In genomic region chr8:119616811-119617210, GRCm38 (mm10) we compare ENCODE assay signal across 25 mouse cellular contexts. TPM values are rescaled to one million over a fixed set of nuclear protein-coding genes. Genes with fewer than 3 reads are reported as not detected.
DNase-seq lines count a peak whose midpoint lies in the region; ATAC-seq and TF ChIP-seq lines count a peak whose summit lies in the region.
"Had no signal": no experiment of that assay in that cellular context is flagged by ENCODE, and none has a peak within 500 bp of the region (broad histone marks: within the 10 kb centered on the region; RNA-seq: fewer than 3 reads in every experiment).

No protein-coding gene starts in this region.

- 91% methylated on average over 4 of the region's 4 CpGs for WGBS in hindbrain, embryonic 10.5 days
- 89% methylated on average over 4 of the region's 4 CpGs for WGBS in hindbrain, embryonic 16.5 days
- 83% methylated on average over 4 of the region's 4 CpGs for WGBS in stomach, postnatal 0 days

- H3K4me1 ChIP-seq in hindbrain, embryonic 10.5 days (replicated peaks), result peaks cover 25% of the 10 kb centered on the region
- no peaks in the 10 kb centered on the region for H3K4me1 ChIP-seq in hindbrain, embryonic 16.5 days (ENCODE audit: control insufficient read depth, insufficient read depth, low read depth, low read length)
- H3K4me1 ChIP-seq in E14TG2a.4 (replicated peaks; ENCODE audit: low read depth, low read length), result peaks cover 69% of the 10 kb centered on the region
- no peaks in the 10 kb centered on the region for H3K4me1 ChIP-seq in stomach, postnatal 0 days (replicated peaks; ENCODE audit: control insufficient read depth, insufficient read depth)
- H3K4me1 ChIP-seq: embryonic facial prominence, embryonic 12.5 days; forebrain, embryonic 13.5 days; forebrain, embryonic 15.5 days had no signal

- no peaks in the 10 kb centered on the region for H3K36me3 ChIP-seq in hindbrain, embryonic 10.5 days
- no peaks in the 10 kb centered on the region for H3K36me3 ChIP-seq in hindbrain, embryonic 16.5 days (ENCODE audit: control insufficient read depth, insufficient read depth, low read length)
- H3K36me3 ChIP-seq in E14TG2a.4 (ENCODE audit: insufficient read depth, low read length), result no peaks in the 10 kb centered on the region
- H3K36me3 ChIP-seq in stomach, postnatal 0 days (ENCODE audit: control insufficient read depth, insufficient read depth, low read length), result no peaks in the 10 kb centered on the region
- H3K36me3 ChIP-seq: embryonic facial prominence, embryonic 10.5 days; embryonic facial prominence, embryonic 12.5 days; forebrain, embryonic 15.5 days had no signal

- no peak overlapping the region for H3K9ac ChIP-seq in hindbrain, embryonic 16.5 days (ENCODE audit: low read depth, low read length)
- H3K9ac ChIP-seq in stomach, postnatal 0 days (ENCODE audit: low read length), result no peak overlapping the region
- H3K9ac ChIP-seq: embryonic facial prominence, embryonic 12.5 days; forebrain, embryonic 13.5 days; forebrain, embryonic 15.5 days; forebrain, postnatal 0 days had no signal

- no peak overlapping the region for H3K4me2 ChIP-seq in hindbrain, embryonic 16.5 days (ENCODE audit: low read length)
- H3K4me2 ChIP-seq in stomach, postnatal 0 days (replicated peaks; ENCODE audit: low read depth), result no peak overlapping the region
- H3K4me2 ChIP-seq: embryonic facial prominence, embryonic 12.5 days; forebrain, embryonic 13.5 days; forebrain, embryonic 15.5 days had no signal

- no peak overlapping the region for H3K4me3 ChIP-seq in gastrocnemius, adult 2 months
- H3K4me3 ChIP-seq in hindbrain, embryonic 10.5 days, result no peak overlapping the region
- no peak overlapping the region for H3K4me3 ChIP-seq in hindbrain, embryonic 16.5 days (ENCODE audit: low read length)
- H3K4me3 ChIP-seq in E14TG2a.4 (replicated peaks; ENCODE audit: low read length), result 0 out of 2 replicates have a peak overlapping the region, but pooled peaks have one; percentile 45
- no peak overlapping the region for H3K4me3 ChIP-seq in stomach, postnatal 0 days (ENCODE audit: low read depth, low read length)
- H3K4me3 ChIP-seq: embryonic facial prominence, embryonic 10.5 days; embryonic facial prominence, embryonic 12.5 days; forebrain, embryonic 13.5 days; forebrain, embryonic 15.5 days had no signal

- H3K27me3 ChIP-seq in hindbrain, embryonic 10.5 days (ENCODE audit: insufficient read depth, poor library complexity, severe bottlenecking), result peaks cover 21% of the 10 kb centered on the region
- no peaks in the 10 kb centered on the region for H3K27me3 ChIP-seq in hindbrain, embryonic 16.5 days (replicated peaks; ENCODE audit: control insufficient read depth, insufficient read depth, low read length)
- H3K27me3 ChIP-seq in E14TG2a.4 (ENCODE audit: insufficient read depth, low read length), result peaks cover 55% of the 10 kb centered on the region
- no peaks in the 10 kb centered on the region for H3K27me3 ChIP-seq in stomach, postnatal 0 days (ENCODE audit: control insufficient read depth, insufficient read depth, low read length)
- H3K27me3 ChIP-seq: forebrain, embryonic 13.5 days; forebrain, embryonic 15.5 days had no signal

- no peak for ATAC-seq in hindbrain, embryonic 16.5 days
- no peak for ATAC-seq in stomach, postnatal 0 days (ENCODE audit: low FRiP score, low TSS enrichment)
- ATAC-seq: CD4-positive, CD25-positive, alpha-beta regulatory T cell, adult 4 months; forebrain, embryonic 13.5 days; forebrain, embryonic 15.5 days; forebrain, postnatal 0 days had no signal

- H3K9me3 ChIP-seq in hindbrain, embryonic 10.5 days, result no peaks in the 10 kb centered on the region
- no peaks in the 10 kb centered on the region for H3K9me3 ChIP-seq in hindbrain, embryonic 16.5 days (ENCODE audit: control insufficient read depth, low read length)
- no peaks in the 10 kb centered on the region for H3K9me3 ChIP-seq in E14TG2a.4 (ENCODE audit: low read length)
- no peaks in the 10 kb centered on the region for H3K9me3 ChIP-seq in stomach, postnatal 0 days (ENCODE audit: control insufficient read depth, low read length)
- H3K9me3 ChIP-seq: embryonic facial prominence, embryonic 10.5 days; embryonic facial prominence, embryonic 12.5 days; forebrain, embryonic 13.5 days; forebrain, embryonic 15.5 days had no signal

- no peak for TF ChIP-seq CTCF in gastrocnemius, adult 2 months (IDR thresholded peaks at IDR 0.05)
- TF ChIP-seq CTCF in E14TG2a.4 (conservative IDR thresholded peaks at IDR 0.05; ENCODE audit: low read length), result no peak
- TF ChIP-seq CTCF in stomach, postnatal 0 days (IDR thresholded peaks at IDR 0.05; ENCODE audit: low read depth), result no peak

- DNase-seq in gastrocnemius, adult 2 months, result no peak
- DNase-seq in gastrocnemius, postnatal 36 days, result no peak
- DNase-seq in hindbrain, embryonic 10.5 days (ENCODE audit: low spot score), result no peak
- DNase-seq in stomach, postnatal 0 days (ENCODE audit: low spot score), result no peak
- DNase-seq: adrenal gland, postnatal 10 days; adrenal gland, postnatal 25 days; B cell, adult 2 months; cerebellum, adult 11-12 months; cerebellum, adult 2 months; cerebellum, adult 9-10 months; cerebellum, postnatal 10 days; cerebellum, postnatal 25 days; forebrain, postnatal 0 days had no signal

- no peak for TF ChIP-seq EP300 in stomach, postnatal 0 days (optimal IDR thresholded peaks at IDR 0.05)

- H3K27ac ChIP-seq in gastrocnemius, adult 2 months, result peak overlapping the region; percentile 91
- H3K27ac ChIP-seq in hindbrain, embryonic 10.5 days, result peak overlapping the region; percentile 29; the same call in 1 of the 2 replicates
- H3K27ac ChIP-seq in hindbrain, embryonic 16.5 days (ENCODE audit: low read depth, low read length), result no peak overlapping the region
- no peak overlapping the region for H3K27ac ChIP-seq in stomach, postnatal 0 days (replicated peaks)
- H3K27ac ChIP-seq: embryonic facial prominence, embryonic 12.5 days; forebrain, embryonic 13.5 days; forebrain, embryonic 15.5 days had no signal

- intact Hi-C loops in gastrocnemius, adult 2 months (cut with DNase I), result loop anchor here (5.0 kb wide), 1 partner anchor 50 kb away; the partner anchor contains the start of gene Wfdc1
- intact Hi-C loops in gastrocnemius, postnatal 36 days (cut with DNase I), result no loop called here

RNA-seq across cellular contexts. Expression of gene Adad2, which starts 4.3 kb away (rescaled TPM):
- total RNA-seq in gastrocnemius, adult 2 months (2021), result not detected
- total RNA-seq in gastrocnemius, postnatal 36 days (2021), result under 1 TPM; 0.17 to 0.20 TPM
- 0.16 and 0.41 TPM in 2 replicates for polyA plus RNA-seq in hindbrain, embryonic 10.5 days (2016; fragmentation: Nextera tagmentation; extraction: Ambion mirVana)
- 0.23 and 0.29 TPM in 2 replicates for polyA plus RNA-seq in hindbrain, embryonic 16.5 days (2015; fragmentation: Nextera tagmentation; extraction: Ambion mirVana)
- polyA plus RNA-seq in stomach, postnatal 0 days (2015; fragmentation: Nextera tagmentation; extraction: Ambion mirVana), result not detected in 2 replicates
- total RNA-seq: adrenal gland, adult 2 months; adrenal gland, postnatal 10 days; adrenal gland, postnatal 25 days; adrenal gland, postnatal 4 days; CH12.LX; forebrain, postnatal 0 days; MEL had no signal
- polyA plus RNA-seq: adrenal gland, adult 2 months; CD4-positive, CD25-positive, alpha-beta regulatory T cell, adult 4 months; forebrain, embryonic 11.5 days; forebrain, embryonic 13.5 days; forebrain, embryonic 15.5 days had no signal

RNA-seq across cellular contexts. Expression of gene Taf1c, which starts 11.8 kb away (rescaled TPM):
- 1 to 10 TPM; 5.2 to 6.6 TPM for total RNA-seq in gastrocnemius, adult 2 months (2021)
- total RNA-seq in gastrocnemius, postnatal 36 days (2021), result 1 to 10 TPM; 4.0 to 4.8 TPM
- polyA plus RNA-seq in hindbrain, embryonic 10.5 days (2016; fragmentation: Nextera tagmentation; extraction: Ambion mirVana), result 16.8 and 17.4 TPM in 2 replicates
- polyA plus RNA-seq in hindbrain, embryonic 16.5 days (2015; fragmentation: Nextera tagmentation; extraction: Ambion mirVana), result 13.0 and 15.2 TPM in 2 replicates
- 5.9 and 6.2 TPM in 2 replicates for polyA plus RNA-seq in stomach, postnatal 0 days (2015; fragmentation: Nextera tagmentation; extraction: Ambion mirVana)

RNA-seq across cellular contexts. Expression of gene Kcng4, which starts 18.7 kb away (rescaled TPM):
- total RNA-seq in gastrocnemius, adult 2 months (2021), result 10 to 100 TPM; 14.1 to 14.3 TPM
- 10 to 100 TPM; 12.6 to 26.2 TPM for total RNA-seq in gastrocnemius, postnatal 36 days (2021)
- polyA plus RNA-seq in hindbrain, embryonic 10.5 days (2016; fragmentation: Nextera tagmentation; extraction: Ambion mirVana), result 0.16 and 0.29 TPM in 2 replicates
- 0.13 and 0.14 TPM in 2 replicates for polyA plus RNA-seq in hindbrain, embryonic 16.5 days (2015; fragmentation: Nextera tagmentation; extraction: Ambion mirVana)
- 0.49 and 0.52 TPM in 2 replicates for polyA plus RNA-seq in stomach, postnatal 0 days (2015; fragmentation: Nextera tagmentation; extraction: Ambion mirVana)
- total RNA-seq: CH12.LX, MEL had no signal
- polyA plus RNA-seq: CD4-positive, CD25-positive, alpha-beta regulatory T cell, adult 4 months had no signal

RNA-seq across cellular contexts. Expression of gene Dnaaf1, which starts 41.8 kb away (rescaled TPM):
- not detected for total RNA-seq in gastrocnemius, adult 2 months (2021)
- total RNA-seq in gastrocnemius, postnatal 36 days (2021), result not detected
- 0.39 and 1.3 TPM in 2 replicates for polyA plus RNA-seq in hindbrain, embryonic 10.5 days (2016; fragmentation: Nextera tagmentation; extraction: Ambion mirVana)
- polyA plus RNA-seq in hindbrain, embryonic 16.5 days (2015; fragmentation: Nextera tagmentation; extraction: Ambion mirVana), result 0.61 and 0.69 TPM in 2 replicates
- polyA plus RNA-seq in stomach, postnatal 0 days (2015; fragmentation: Nextera tagmentation; extraction: Ambion mirVana), result 0.24 and 0.30 TPM in 2 replicates
- total RNA-seq: adrenal gland, postnatal 10 days; forebrain, postnatal 0 days had no signal
- polyA plus RNA-seq: adrenal gland, adult 2 months; CD4-positive, CD25-positive, alpha-beta regulatory T cell, adult 4 months; forebrain, embryonic 11.5 days had no signal

RNA-seq across cellular contexts. Expression of gene Hsdl1, which starts 41.8 kb away (rescaled TPM):
- total RNA-seq in gastrocnemius, adult 2 months (2021), result 10 to 100 TPM; 15.9 to 16.6 TPM
- 10 to 100 TPM; 14.0 to 14.9 TPM for total RNA-seq in gastrocnemius, postnatal 36 days (2021)
- 65.1 and 78.0 TPM in 2 replicates for polyA plus RNA-seq in hindbrain, embryonic 10.5 days (2016; fragmentation: Nextera tagmentation; extraction: Ambion mirVana)
- 161 and 169 TPM in 2 replicates for polyA plus RNA-seq in hindbrain, embryonic 16.5 days (2015; fragmentation: Nextera tagmentation; extraction: Ambion mirVana)
- polyA plus RNA-seq in stomach, postnatal 0 days (2015; fragmentation: Nextera tagmentation; extraction: Ambion mirVana), result 21.3 and 21.4 TPM in 2 replicates

Comparison
In these comparisons a context has a peak if more than half of its experiments do, and no peak if none do; other contexts are left out.
1. H3K27ac ChIP-seq: peak in gastrocnemius, adult 2 months (single experiment) and hindbrain, embryonic 10.5 days (single experiment); none in hindbrain, embryonic 16.5 days (single experiment) and stomach, postnatal 0 days (single experiment).